Mouse (Mus musculus) bone marrow macrophage, adult 2 months (primary cell): ENCODE measurements around the gene S100a4.

ENCODE experiments used
- CTCF ChIP-seq: IDR thresholded peaks from 2 replicates; pipeline ENCODE4 v1.5.1; 2012; ENCODE audit warnings: low read depth, mild to moderate bottlenecking, low read length, moderate library complexity
- POLR2A ChIP-seq: IDR thresholded peaks from 2 replicates; pipeline ENCODE4 v1.6.1; 2012; ENCODE audit warnings: mild to moderate bottlenecking, low read depth, low read length, borderline replicate concordance

GRCm38 (mm10) chr3:90644220-90644619 is 40.6 kb downstream of the S100a4 start:
- TF ChIP-seq POLR2A: no peak
- peak; percentile 60 for TF ChIP-seq CTCF
